Mouse (Mus musculus): ENCODE measurements around the gene Atad1. TPM values are rescaled to one million over a fixed set of nuclear protein-coding genes. Genes with fewer than 3 reads are reported as not detected.

The Atad1 gene
- polyA plus RNA-seq, 1 experiment from 2014 or later, result 90.8 TPM

- ATAC-seq (no peak), DNase-seq (ENCODE audit: low read depth, low spot score) (no peak)
- ChIA-PET CTCF (interaction anchor here (17.5 kb wide), 1 partner anchor 475 kb away, joined by 220 read pairs; no protein-coding TSS in a partner anchor), POLR2A (no interaction called here)
- H3K27me3 ChIP-seq, result no peaks in the 10 kb centered on the region
- TF ChIP-seq CTCF (IDR thresholded peaks at IDR 0.05), result no peak
- in situ Hi-C loops (cut with MboI; ENCODE audit: low pct_unique_long_range_greater_than_20kb), result no loop called here
Observed at GRCm38 (mm10) chr19:32752357-32752756, 12.8 kb upstream of the Atad1 start.

GRCm38 (mm10) chr19:32749425-32749824 is 9.8 kb upstream of the Atad1 start:
- in situ Hi-C loops (cut with MboI; ENCODE audit: low pct_unique_long_range_greater_than_20kb), result no loop called here
- no peak for TF ChIP-seq CTCF (IDR thresholded peaks at IDR 0.05)
- ChIA-PET CTCF (interaction anchor here (0.6 to 17.5 kb wide), 6 partner anchors 12 to 617 kb away, joined by 3 to 220 read pairs (median 3); no protein-coding TSS in a partner anchor), POLR2A (interaction anchor here (1.1 kb wide), 1 partner anchor 478 kb away, joined by 3 read pairs; no protein-coding TSS in a partner anchor)
- H3K27me3 ChIP-seq, result no peaks in the 10 kb centered on the region
- no peak for DNase-seq (ENCODE audit: low read depth, low spot score)
- ATAC-seq, result peak; percentile 51

- in situ Hi-C loops (cut with MboI; ENCODE audit: low pct_unique_long_range_greater_than_20kb), result no loop called here
- no peak for ATAC-seq
- no peak for TF ChIP-seq CTCF (IDR thresholded peaks at IDR 0.05)
- peaks cover 6% of the 10 kb centered on the region for H3K27me3 ChIP-seq
- no peak for DNase-seq (ENCODE audit: low read depth, low spot score)
- CTCF ChIA-PET, result interaction anchor here (1.3 to 1.6 kb wide), 2 partner anchors 15 to 483 kb away, joined by 3 to 4 read pairs; no protein-coding TSS in a partner anchor
- POLR2A ChIA-PET, result no interaction called here
Observed at GRCm38 (mm10) chr19:32740641-32741345, 1.2 kb upstream of the Atad1 start.

- POLR2A ChIA-PET, result interaction anchor here (0.6 kb wide), 1 partner anchor 882 kb away, joined by 3 read pairs; no protein-coding TSS in a partner anchor
- TF ChIP-seq CTCF (IDR thresholded peaks at IDR 0.05), result no peak
- CTCF ChIA-PET, result interaction anchor here (1.1 to 1.6 kb wide), 3 partner anchors 11 to 489 kb away, joined by 3 to 7 read pairs (median 3); no protein-coding TSS in a partner anchor
- in situ Hi-C loops (cut with MboI; ENCODE audit: low pct_unique_long_range_greater_than_20kb), result no loop called here
- H3K27me3 ChIP-seq, result no peaks in the 10 kb centered on the region
- ATAC-seq, result no peak
- no peak for DNase-seq (ENCODE audit: low read depth, low spot score)
Observed at GRCm38 (mm10) chr19:32737844-32738243, 1.7 kb downstream of the Atad1 start.

GRCm38 (mm10) chr19:32732922-32733321 is 6.7 kb downstream of the Atad1 start:
- no peak for DNase-seq (ENCODE audit: low read depth, low spot score)
- POLR2A ChIA-PET, result interaction anchor here (0.5 kb wide), 1 partner anchor 881 kb away, joined by 3 read pairs; no protein-coding TSS in a partner anchor
- CTCF ChIA-PET, result interaction anchor here (0.9 to 1.5 kb wide), 2 partner anchors 17 to 502 kb away, joined by 3 read pairs; no protein-coding TSS in a partner anchor
- in situ Hi-C loops (cut with MboI; ENCODE audit: low pct_unique_long_range_greater_than_20kb), result no loop called here
- peaks cover 11% of the 10 kb centered on the region for H3K27me3 ChIP-seq
- no peak for TF ChIP-seq CTCF (IDR thresholded peaks at IDR 0.05)
- ATAC-seq, result no peak

GRCm38 (mm10) chr19:32729785-32730184 is 9.8 kb downstream of the Atad1 start:
- in situ Hi-C loops (cut with MboI; ENCODE audit: low pct_unique_long_range_greater_than_20kb), result no loop called here
- peaks cover 18% of the 10 kb centered on the region for H3K27me3 ChIP-seq
- no peak for TF ChIP-seq CTCF (IDR thresholded peaks at IDR 0.05)
- DNase-seq (ENCODE audit: low read depth, low spot score), result no peak
- ATAC-seq, result no peak
- CTCF ChIA-PET, result interaction anchor here (1.0 to 2.0 kb wide), 2 partner anchors 12 to 26 kb away, joined by 4 read pairs; no protein-coding TSS in a partner anchor
- POLR2A ChIA-PET, result no interaction called here

- in situ Hi-C loops (cut with MboI; ENCODE audit: low pct_unique_long_range_greater_than_20kb), result no loop called here
- peaks cover 18% of the 10 kb centered on the region for H3K27me3 ChIP-seq
- POLR2A ChIA-PET, result interaction anchor here (1.0 kb wide), 1 partner anchor 494 kb away, joined by 3 read pairs; no protein-coding TSS in a partner anchor
- CTCF ChIA-PET, result interaction anchor here (1.2 kb wide), 1 partner anchor 12 kb away, joined by 3 read pairs; no protein-coding TSS in a partner anchor
- TF ChIP-seq CTCF (IDR thresholded peaks at IDR 0.05), result no peak
- ATAC-seq, result no peak
- no peak for DNase-seq (ENCODE audit: low read depth, low spot score)
Observed at GRCm38 (mm10) chr19:32726451-32727325, 12.9 kb downstream of the Atad1 start.

- no peak for TF ChIP-seq CTCF (IDR thresholded peaks at IDR 0.05)
- in situ Hi-C loops (cut with MboI; ENCODE audit: low pct_unique_long_range_greater_than_20kb), result no loop called here
- ChIA-PET CTCF (interaction anchor here (1.1 kb wide), 2 partner anchors 502 to 503 kb away, joined by 3 to 4 read pairs; no protein-coding TSS in a partner anchor), POLR2A (no interaction called here)
- ATAC-seq (no peak), DNase-seq (ENCODE audit: low read depth, low spot score) (no peak)
- peaks cover 10% of the 10 kb centered on the region for H3K27me3 ChIP-seq
Observed at GRCm38 (mm10) chr19:32723817-32724216, 15.8 kb downstream of the Atad1 start.

- no peaks in the 10 kb centered on the region for H3K27me3 ChIP-seq
- ChIA-PET POLR2A (no interaction called here), CTCF (interaction anchor here (3.4 kb wide), 1 partner anchor 506 kb away, joined by 30 read pairs; no protein-coding TSS in a partner anchor)
- ATAC-seq, result no peak
- in situ Hi-C loops (cut with MboI; ENCODE audit: low pct_unique_long_range_greater_than_20kb), result no loop called here
- no peak for DNase-seq (ENCODE audit: low read depth, low spot score)
- peak; percentile 23 for TF ChIP-seq CTCF (IDR thresholded peaks at IDR 0.05)
Observed at GRCm38 (mm10) chr19:32720319-32720718, 19.3 kb downstream of the Atad1 start.

GRCm38 (mm10) chr19:32717590-32717989 is 22.0 kb downstream of the Atad1 start:
- TF ChIP-seq CTCF (IDR thresholded peaks at IDR 0.05), result peak; percentile 38
- no peak for DNase-seq (ENCODE audit: low read depth, low spot score)
- in situ Hi-C loops (cut with MboI; ENCODE audit: low pct_unique_long_range_greater_than_20kb), result no loop called here
- ATAC-seq, result no peak
- ChIA-PET CTCF (interaction anchor here (1.0 to 3.4 kb wide), 5 partner anchors 12 to 648 kb away, joined by 3 to 30 read pairs (median 4); no protein-coding TSS in a partner anchor), POLR2A (no interaction called here)
- no peaks in the 10 kb centered on the region for H3K27me3 ChIP-seq
